In genomic region chr2:148441421-148441820, GRCm38 (mm10) we compare ENCODE assay signal across 12 mouse cellular contexts. TPM values are rescaled to one million over a fixed set of nuclear protein-coding genes. Genes with fewer than 3 reads are reported as not detected.
DNase-seq lines count a peak whose midpoint lies in the region; ATAC-seq and TF ChIP-seq lines count a peak whose summit lies in the region.
"Had no signal": no experiment of that assay in that cellular context is flagged by ENCODE, and none has a peak within 500 bp of the region (broad histone marks: within the 10 kb centered on the region; RNA-seq: fewer than 3 reads in every experiment).

No protein-coding gene starts in this region.

- peaks cover 16% of the 10 kb centered on the region for H3K4me1 ChIP-seq in heart, embryonic 13.5 days
- peaks cover 8% of the 10 kb centered on the region; the same call in 1 of the 2 replicates for H3K4me1 ChIP-seq in lung, postnatal 0 days (ENCODE audit: insufficient read depth, low read depth, low read length)
- H3K4me1 ChIP-seq in heart, embryonic 16.5 days (ENCODE audit: control insufficient read depth, insufficient read depth, low read length): no peaks in the 10 kb centered on the region
- peaks cover 6% of the 10 kb centered on the region; the same call in 1 of the 2 replicates for H3K4me1 ChIP-seq in liver, postnatal 0 days (ENCODE audit: insufficient read depth)

- no peak for DNase-seq in heart, postnatal 25 days (ENCODE audit: low spot score)
- DNase-seq in lung, postnatal 0 days (ENCODE audit: low spot score): no peak
- no peak for DNase-seq in lung, postnatal 25 days (ENCODE audit: low spot score)
- no peak for DNase-seq in liver, postnatal 0 days
- DNase-seq in left cerebral cortex, adult 11 months (ENCODE audit: low spot score): no peak
- DNase-seq in embryo, embryonic 11 days: no peak
- DNase-seq: gastrocnemius, postnatal 36 days; layer of hippocampus, postnatal 36 days; midbrain, embryonic 14.5 days had no signal

- peak overlapping the region; percentile 91 for H3K27ac ChIP-seq in heart, embryonic 13.5 days (replicated peaks)
- peak overlapping the region; percentile 93 for H3K27ac ChIP-seq in lung, postnatal 0 days (ENCODE audit: low read length)
- peak overlapping the region; percentile 91 for H3K27ac ChIP-seq in heart, embryonic 16.5 days (ENCODE audit: low read length)
- peak overlapping the region; percentile 22; the same call in 1 of the 2 replicates for H3K27ac ChIP-seq in liver, postnatal 0 days (ENCODE audit: low read depth)

- H3K4me3 ChIP-seq in heart, embryonic 13.5 days: peak overlapping the region; percentile 52
- peak overlapping the region; percentile 43 for H3K4me3 ChIP-seq in lung, postnatal 0 days (ENCODE audit: low read depth, low read length)
- H3K4me3 ChIP-seq in heart, embryonic 16.5 days (ENCODE audit: low read length): peak overlapping the region; percentile 46
- H3K4me3 ChIP-seq in liver, postnatal 0 days (ENCODE audit: low read depth, low read length): peak overlapping the region; percentile 45

- no peak for TF ChIP-seq CTCF in lung, postnatal 0 days (IDR thresholded peaks at IDR 0.05)
- no peak for TF ChIP-seq CTCF in liver, postnatal 0 days (IDR thresholded peaks at IDR 0.05; ENCODE audit: low read depth)

- H3K4me2 ChIP-seq in heart, embryonic 13.5 days: peak overlapping the region; percentile 61
- H3K4me2 ChIP-seq in lung, postnatal 0 days (replicated peaks; ENCODE audit: low read depth, low read length): peak overlapping the region; percentile 47
- peak overlapping the region; percentile 46; the same call in 1 of the 2 replicates for H3K4me2 ChIP-seq in heart, embryonic 16.5 days (ENCODE audit: low read depth, low read length)
- H3K4me2 ChIP-seq in liver, postnatal 0 days (ENCODE audit: low read depth, low read length): peak overlapping the region; percentile 62

- no peaks in the 10 kb centered on the region for H3K36me3 ChIP-seq in heart, embryonic 13.5 days
- H3K36me3 ChIP-seq in lung, postnatal 0 days (ENCODE audit: insufficient read depth, low read length): no peaks in the 10 kb centered on the region
- H3K36me3 ChIP-seq in heart, embryonic 16.5 days (ENCODE audit: control insufficient read depth, insufficient read depth): no peaks in the 10 kb centered on the region
- no peaks in the 10 kb centered on the region for H3K36me3 ChIP-seq in liver, postnatal 0 days (replicated peaks; ENCODE audit: insufficient read depth, low read length)

- H3K9ac ChIP-seq in heart, embryonic 13.5 days: peak overlapping the region; percentile 81
- peak overlapping the region; percentile 68 for H3K9ac ChIP-seq in lung, postnatal 0 days (replicated peaks; ENCODE audit: low read depth)
- H3K9ac ChIP-seq in heart, embryonic 16.5 days (ENCODE audit: low read length): peak overlapping the region; percentile 67
- peak overlapping the region; percentile 59 for H3K9ac ChIP-seq in liver, postnatal 0 days (replicated peaks)

- no peaks in the 10 kb centered on the region for H3K9me3 ChIP-seq in heart, embryonic 13.5 days
- no peaks in the 10 kb centered on the region for H3K9me3 ChIP-seq in lung, postnatal 0 days (ENCODE audit: low read length)
- H3K9me3 ChIP-seq in heart, embryonic 16.5 days (replicated peaks; ENCODE audit: control insufficient read depth, low read length): no peaks in the 10 kb centered on the region
- H3K9me3 ChIP-seq in liver, postnatal 0 days (ENCODE audit: low read length): no peaks in the 10 kb centered on the region

- TF ChIP-seq EP300 in lung, postnatal 0 days (IDR thresholded peaks at IDR 0.05): no peak
- no peak for TF ChIP-seq EP300 in liver, postnatal 0 days (IDR thresholded peaks at IDR 0.05; ENCODE audit: low read depth)

- intact Hi-C loops in heart, postnatal 25 days (cut with DNase I): loop anchor here (10.0 kb wide), 1 partner anchor 93 kb away; no protein-coding TSS in a partner anchor

- no peaks in the 10 kb centered on the region for H3K27me3 ChIP-seq in heart, embryonic 13.5 days (replicated peaks)
- no peaks in the 10 kb centered on the region for H3K27me3 ChIP-seq in lung, postnatal 0 days (replicated peaks; ENCODE audit: insufficient read depth, low read length)
- H3K27me3 ChIP-seq in heart, embryonic 16.5 days (ENCODE audit: control insufficient read depth, insufficient read depth, low read length): no peaks in the 10 kb centered on the region
- H3K27me3 ChIP-seq in liver, postnatal 0 days (ENCODE audit: insufficient read depth, low read length): no peaks in the 10 kb centered on the region

- no peak for ATAC-seq in heart, embryonic 13.5 days (ENCODE audit: extremely low read depth, insufficient number of reproducible peaks, low FRiP score, low TSS enrichment)
- no peak for ATAC-seq in lung, postnatal 0 days
- ATAC-seq in heart, embryonic 16.5 days (replicated peaks; ENCODE audit: extremely low read depth, insufficient read depth, low FRiP score): no peak
- ATAC-seq in liver, postnatal 0 days: no peak
- ATAC-seq: CD4-positive, CD25-positive, alpha-beta regulatory T cell, adult 4 months had no signal

- WGBS in heart, embryonic 13.5 days: 55% methylated on average over 10 of the region's 10 CpGs
- 46% methylated on average over 10 of the region's 10 CpGs for WGBS in lung, postnatal 0 days
- 58% methylated on average over 10 of the region's 10 CpGs for WGBS in heart, embryonic 16.5 days
- 46% methylated on average over 10 of the region's 10 CpGs for WGBS in liver, postnatal 0 days (ENCODE audit: insufficient replicate concordance)

RNA-seq across cellular contexts. Expression of gene Cd93, which starts 1.9 kb away (rescaled TPM):
- 24.4 and 25.3 TPM in 2 replicates for polyA plus RNA-seq in heart, embryonic 13.5 days (2015; fragmentation: Nextera tagmentation; extraction: Ambion mirVana)
- 10 to 100 TPM; 70.2 to 74.9 TPM for total RNA-seq in heart, postnatal 25 days (2021)
- polyA plus RNA-seq in lung, postnatal 0 days (2015; fragmentation: Nextera tagmentation; extraction: Ambion mirVana): 55.9 and 59.7 TPM in 2 replicates
- 25.8 and 29.0 TPM in 2 replicates for polyA plus RNA-seq in heart, embryonic 16.5 days (2015; fragmentation: Nextera tagmentation; extraction: Ambion mirVana)
- 2.7 and 3.3 TPM in 2 replicates for polyA plus RNA-seq in liver, postnatal 0 days (2015; fragmentation: Nextera tagmentation; extraction: Ambion mirVana)

RNA-seq across cellular contexts. Expression of gene Thbd, which starts 33.4 kb away (rescaled TPM):
- polyA plus RNA-seq in heart, embryonic 13.5 days (2015; fragmentation: Nextera tagmentation; extraction: Ambion mirVana): 13.3 and 16.6 TPM in 2 replicates
- 10 to 100 TPM; 41.8 to 57.1 TPM for total RNA-seq in heart, postnatal 25 days (2021)
- 227 and 232 TPM in 2 replicates for polyA plus RNA-seq in lung, postnatal 0 days (2015; fragmentation: Nextera tagmentation; extraction: Ambion mirVana)
- 16.6 and 20.3 TPM in 2 replicates for polyA plus RNA-seq in heart, embryonic 16.5 days (2015; fragmentation: Nextera tagmentation; extraction: Ambion mirVana)
- polyA plus RNA-seq in liver, postnatal 0 days (2015; fragmentation: Nextera tagmentation; extraction: Ambion mirVana): 1.6 and 1.7 TPM in 2 replicates

RNA-seq across cellular contexts. Expression of gene Sstr4, which starts 46.3 kb away (rescaled TPM):
- polyA plus RNA-seq in heart, embryonic 13.5 days (2015; fragmentation: Nextera tagmentation; extraction: Ambion mirVana): 0.94 and 1.3 TPM in 2 replicates
- 1 to 10 TPM; 1.0 to 1.2 TPM for total RNA-seq in heart, postnatal 25 days (2021)
- 0.56 and 0.77 TPM in 2 replicates for polyA plus RNA-seq in lung, postnatal 0 days (2015; fragmentation: Nextera tagmentation; extraction: Ambion mirVana)
- 0.34 and 0.38 TPM in 2 replicates for polyA plus RNA-seq in heart, embryonic 16.5 days (2015; fragmentation: Nextera tagmentation; extraction: Ambion mirVana)
- polyA plus RNA-seq in liver, postnatal 0 days (2015; fragmentation: Nextera tagmentation; extraction: Ambion mirVana): not detected in 2 replicates
- polyA plus RNA-seq: CD4-positive, CD25-positive, alpha-beta regulatory T cell, adult 4 months had no signal

Comparison
In these comparisons a context has a peak if more than half of its experiments do, and no peak if none do; other contexts are left out.
1. H3K27ac ChIP-seq: peak in every context shown above with its lines; median percentile 93 in lung, postnatal 0 days; 91 in heart, embryonic 13.5 days; 91 in heart, embryonic 16.5 days; 22 in liver, postnatal 0 days.
2. RNA of gene Thbd, which starts 33.4 kb away (polyA plus RNA-seq): 227 to 232 TPM in lung, postnatal 0 days; 13.3 to 16.6 TPM in heart, embryonic 13.5 days, 16.6 to 20.3 TPM in heart, embryonic 16.5 days and 1.6 to 1.7 TPM in liver, postnatal 0 days; every median in the first group is over 10 times any median in the second.
3. Peak in every context shown above with its lines, with median percentiles within 50 percentile points of each other: H3K4me2 ChIP-seq, H3K4me3 ChIP-seq and H3K9ac ChIP-seq.